Mouse (Mus musculus) left cerebral cortex, adult 2 months (tissue): ENCODE results near the gene Egfl7. TPM values are rescaled to one million over a fixed set of nuclear protein-coding genes. Genes with fewer than 3 reads are reported as not detected.

Source experiments
- DNase-seq, 2 experiments: peaks; one replicate each; pipeline ENCODE4 v3.0.0; 2021 to 2022; ENCODE audit warnings: low spot score in 2 of 2, mixed read lengths in 1 of 2; ENCODE audit errors: extremely low spot score in 1 of 2
- H3K27ac ChIP-seq: fragments of 200-600 bp; 2 replicates; pipeline ENCODE4 v1.8.1; 2022
- H3K4me3 ChIP-seq: fragments of 200-600 bp; 2 replicates; pipeline ENCODE4 v1.8.1; 2022
- CTCF ChIP-seq: fragments of 200-600 bp; IDR thresholded peaks from 2 replicates; pipeline ENCODE4 v1.8.1; 2022; ENCODE audit warnings: antibody characterized with exemption, mild to moderate bottlenecking, moderate library complexity
- intact Hi-C: fragments of 180-260 bp; cut with DNase I; formaldehyde crosslinking; loops from one replicate; pipeline ENCODE4 v1.15.1; 2025
- total RNA-seq, 2 experiments: library from RNA; stranded (reverse); gene quantifications; 2 replicates each; pipeline ENCODE4 v1.2.3; 2021

Egfl7 gene
- total RNA-seq, 2 experiments from 2014 or later = 62.4 to 67.4 TPM

DNA sequence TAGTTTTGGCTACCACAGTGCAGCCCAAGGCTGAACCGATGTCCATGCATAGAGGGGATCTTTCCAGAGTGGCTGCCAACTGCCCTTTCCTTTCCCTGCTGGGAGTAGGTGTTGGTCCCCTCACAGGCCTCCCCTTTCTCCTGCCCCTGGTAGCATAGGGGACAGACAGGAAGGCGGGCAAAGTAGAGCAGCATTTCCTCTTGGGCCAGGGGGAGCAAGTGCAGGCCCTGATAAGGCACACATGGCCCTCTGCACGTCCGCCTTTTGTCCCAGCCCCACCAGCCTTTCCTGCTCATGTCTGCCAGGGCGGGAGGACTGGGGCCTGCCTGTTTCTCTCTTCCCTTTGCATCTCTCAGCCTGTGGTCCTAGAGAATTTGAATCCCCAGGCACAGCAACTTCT is 8.0 kb upstream of the Egfl7 start:
- Histone ChIP-seq H3K4me3 (no peak overlapping the region), H3K27ac (peak overlapping the region; percentile 26; the same call in 1 of the 2 replicates)
- DNase-seq = no peak
- intact Hi-C loops = no loop called here
- TF ChIP-seq CTCF = no peak

DNA sequence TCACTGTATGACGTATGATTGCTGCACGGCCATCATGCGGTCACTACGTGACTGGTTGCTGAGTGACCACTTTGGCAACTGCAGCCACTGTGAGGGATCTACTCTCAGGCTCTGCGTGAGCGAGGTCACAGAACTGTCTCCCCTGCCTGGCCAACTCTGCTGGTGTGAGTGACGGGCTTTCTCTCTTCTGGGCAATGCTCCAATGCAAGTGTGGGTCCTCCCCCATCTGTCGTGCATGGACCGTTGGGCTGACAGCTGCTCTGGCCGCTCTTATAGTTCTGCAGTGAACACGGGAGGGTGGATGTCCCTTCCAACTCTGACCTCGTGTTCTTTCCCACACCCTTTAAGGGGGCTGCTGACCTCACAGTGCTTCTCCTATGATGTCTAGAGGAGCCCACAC is 6.4 kb upstream of the Egfl7 start:
- intact Hi-C loops = no loop called here
- peak in 1 of 2 experiments; percentile 24 for DNase-seq

DNA sequence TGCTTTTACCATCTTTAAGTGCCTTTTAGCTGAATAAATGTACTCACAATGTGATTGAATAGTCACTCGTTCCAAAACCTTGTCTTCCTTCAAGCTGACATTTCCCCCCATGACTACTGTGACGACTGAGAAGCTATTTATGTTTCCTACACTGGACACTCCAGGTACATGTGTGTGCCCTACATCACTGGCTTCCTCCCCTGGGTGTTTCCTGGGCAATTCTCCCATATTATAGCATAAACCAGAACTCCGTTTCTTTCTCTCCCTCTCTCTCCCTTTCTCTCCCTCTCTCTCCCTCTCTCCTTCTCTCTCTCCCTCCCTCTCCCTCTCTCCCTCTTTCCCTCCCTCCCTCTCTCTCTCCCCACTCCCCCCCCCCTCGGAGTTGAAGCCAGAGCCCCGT is 6.0 kb upstream of the Egfl7 start:
- no peak for TF ChIP-seq CTCF
- DNase-seq = no peak
- H3K4me3 ChIP-seq = no peak overlapping the region
- intact Hi-C loops = no loop called here
- no peak overlapping the region; the same call in 1 of the 2 replicates for H3K27ac ChIP-seq

More for the DNA sequence above, 6.4 kb upstream of the Egfl7 start:
- no peak for TF ChIP-seq CTCF
- Histone ChIP-seq H3K27ac (no peak overlapping the region; the same call in 1 of the 2 replicates), H3K4me3 (no peak overlapping the region)

DNA sequence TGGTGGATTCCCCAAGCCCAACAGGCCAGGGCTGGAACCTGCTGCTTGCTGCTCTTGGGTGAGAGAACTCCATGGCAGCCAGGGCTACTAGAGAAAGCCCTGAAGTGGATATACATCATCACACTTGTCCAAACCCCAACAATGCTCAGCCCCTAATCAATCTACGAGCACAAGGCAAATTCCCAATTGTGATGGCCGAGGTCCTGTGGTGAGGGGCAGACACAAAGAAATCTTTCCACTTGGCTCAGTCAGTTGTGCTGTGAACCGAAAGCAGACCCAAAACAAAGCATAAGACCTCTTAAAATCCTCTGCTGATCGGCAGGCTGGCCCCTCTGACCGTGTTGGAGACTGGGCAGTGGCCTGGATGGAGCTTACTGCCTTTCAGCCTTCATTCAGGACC is 5.0 kb upstream of the Egfl7 start:
- H3K27ac ChIP-seq = 0 out of 2 replicates have a peak overlapping the region, but pooled peaks have one; percentile 24
- DNase-seq = no peak
- TF ChIP-seq CTCF = no peak
- no peak overlapping the region for H3K4me3 ChIP-seq
- intact Hi-C loops = no loop called here

DNA sequence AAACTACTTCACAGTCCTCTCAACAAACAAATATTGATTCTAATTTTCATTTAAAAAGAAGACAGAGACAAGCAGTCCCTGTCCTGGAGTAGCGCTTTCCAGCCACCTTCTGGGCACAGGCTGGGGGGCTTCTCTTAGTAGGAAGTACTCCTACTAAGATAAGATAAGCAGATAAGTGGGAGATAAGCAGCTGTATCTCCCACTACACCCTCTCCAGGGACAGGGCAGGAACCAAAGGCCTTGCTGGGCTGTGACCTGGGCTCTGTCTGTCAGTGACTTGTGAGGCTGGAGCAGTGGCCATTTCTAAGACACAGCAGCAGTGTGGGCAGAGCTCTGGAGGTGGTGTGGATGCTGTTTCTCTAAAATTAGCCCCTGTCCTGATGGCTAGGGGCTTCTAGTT is 4.4 kb upstream of the Egfl7 start:
- Histone ChIP-seq H3K27ac (peak overlapping the region; percentile 69; the same call in 1 of the 2 replicates), H3K4me3 (no peak overlapping the region)
- no peak for DNase-seq
- intact Hi-C loops = no loop called here
- no peak for TF ChIP-seq CTCF

DNA sequence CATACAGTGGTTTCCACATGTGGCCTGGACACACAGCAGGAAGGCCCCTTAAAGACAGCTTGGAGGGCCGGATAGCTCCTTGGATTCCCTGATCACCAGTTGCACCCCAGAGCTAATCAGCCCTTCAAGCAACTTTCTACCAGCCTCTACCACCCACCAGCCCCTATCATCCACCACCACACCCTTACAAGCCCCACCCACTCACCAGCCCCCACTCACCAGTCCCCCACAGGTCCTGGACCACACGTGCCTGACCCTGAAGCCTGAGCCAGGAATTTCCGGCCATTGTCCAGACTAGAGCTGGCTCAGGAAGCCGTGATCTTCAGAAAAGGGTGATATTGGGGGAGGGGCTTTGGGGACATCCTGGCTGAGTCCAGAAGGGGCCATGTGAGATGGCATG is 3.9 kb upstream of the Egfl7 start:
- Histone ChIP-seq H3K4me3 (no peak overlapping the region), H3K27ac (peak overlapping the region; percentile 69; the same call in 1 of the 2 replicates)
- intact Hi-C loops = no loop called here
- TF ChIP-seq CTCF = no peak
- no peak for DNase-seq

DNA sequence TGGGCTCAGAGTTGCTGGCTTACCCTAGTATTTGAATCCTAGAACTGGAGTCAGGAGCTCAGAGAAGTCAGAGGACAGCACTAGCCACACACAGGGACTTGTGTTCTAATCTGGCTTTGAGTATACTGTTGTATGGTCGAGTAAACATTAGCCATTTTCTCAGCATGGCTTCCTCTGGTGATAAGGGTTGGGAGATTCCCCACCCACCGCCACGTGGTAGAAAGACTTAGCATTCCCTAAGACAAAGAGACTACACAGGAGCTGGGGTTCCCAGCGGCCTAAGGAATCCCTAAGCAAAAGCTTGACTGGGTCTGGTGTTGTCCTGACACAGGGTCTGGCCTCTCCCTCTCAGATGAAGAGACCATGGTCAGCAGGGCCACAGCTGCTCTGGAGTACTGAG is 3.4 kb upstream of the Egfl7 start:
- H3K27ac ChIP-seq = peak overlapping the region; percentile 8; the same call in 1 of the 2 replicates
- DNase-seq = no peak
- no peak for TF ChIP-seq CTCF

DNA sequence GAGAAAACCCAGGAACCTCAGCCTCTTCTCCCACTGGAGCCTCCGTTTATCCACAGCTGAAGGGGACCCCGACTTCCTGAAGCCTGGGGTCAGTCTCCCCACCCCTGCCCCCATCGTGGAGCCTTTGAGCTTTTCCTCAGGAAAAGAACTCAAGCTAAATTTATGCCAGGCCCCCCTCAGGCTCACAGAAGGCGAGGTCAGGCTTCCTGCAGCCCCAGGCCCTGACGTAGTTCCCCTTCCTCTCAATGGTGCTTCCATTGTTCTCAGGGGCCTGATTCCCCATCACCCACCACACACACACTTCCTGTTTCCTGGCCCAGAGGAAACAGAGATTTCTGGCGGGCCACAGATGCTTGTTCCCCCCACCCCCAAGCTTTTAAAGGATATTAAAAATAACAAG is 1.4 kb upstream of the Egfl7 start:
- intact Hi-C loops = no loop called here
- no peak for DNase-seq
- Histone ChIP-seq H3K27ac (peak overlapping the region; percentile 54; the same call in 1 of the 2 replicates), H3K4me3 (no peak overlapping the region)
- TF ChIP-seq CTCF = no peak

More for the DNA sequence above, 3.4 kb upstream of the Egfl7 start:
- intact Hi-C loops = no loop called here
- H3K4me3 ChIP-seq = no peak overlapping the region

DNA sequence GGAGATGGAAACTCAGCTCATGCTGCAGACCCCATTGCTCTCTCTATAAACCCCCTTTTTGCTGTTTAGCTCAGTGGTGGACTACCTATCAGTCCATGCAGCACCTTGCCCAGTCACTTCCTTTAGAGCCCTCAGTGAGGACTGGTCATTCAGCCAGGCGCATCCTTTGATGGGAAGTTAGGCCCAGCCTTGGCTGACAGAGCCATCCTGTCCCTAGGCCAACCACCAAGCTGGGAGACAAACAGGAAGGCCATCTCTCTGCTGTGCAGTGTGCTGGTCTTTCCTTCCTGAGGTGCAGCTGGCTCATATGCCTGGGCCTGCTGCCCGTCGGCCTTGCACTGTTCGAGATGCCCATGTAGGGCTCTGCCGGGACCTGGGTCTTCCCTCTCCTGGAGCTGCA is 937 bp downstream of the Egfl7 start:
- no peak for DNase-seq
- no peak for TF ChIP-seq CTCF
- Histone ChIP-seq H3K4me3 (no peak overlapping the region), H3K27ac (no peak overlapping the region; the same call in 1 of the 2 replicates)
- intact Hi-C loops = no loop called here

DNA sequence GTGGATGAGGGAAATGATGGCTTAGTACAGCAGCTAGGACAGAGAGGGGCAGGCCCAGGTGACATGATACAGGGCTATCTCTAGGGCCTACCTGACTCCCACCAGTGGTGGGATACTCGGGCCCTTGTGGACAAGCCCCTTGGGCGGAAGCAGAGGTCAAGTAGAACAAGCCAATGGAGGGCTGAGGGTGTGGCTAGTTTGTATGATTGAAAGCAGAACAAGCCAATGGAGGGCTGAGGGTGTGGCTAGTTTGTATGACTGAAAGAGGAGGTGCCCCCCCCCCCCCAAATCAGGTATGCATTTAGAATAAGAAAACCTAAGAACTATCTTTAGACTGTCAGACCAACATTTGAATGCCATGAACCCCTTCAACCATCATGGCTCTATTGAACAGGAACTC is 2.4 kb downstream of the Egfl7 start:
- TF ChIP-seq CTCF = no peak
- intact Hi-C loops = no loop called here
- no peak overlapping the region for H3K4me3 ChIP-seq
- H3K27ac ChIP-seq = 0 out of 2 replicates have a peak overlapping the region, but pooled peaks have one; percentile 67
- DNase-seq = no peak

DNA sequence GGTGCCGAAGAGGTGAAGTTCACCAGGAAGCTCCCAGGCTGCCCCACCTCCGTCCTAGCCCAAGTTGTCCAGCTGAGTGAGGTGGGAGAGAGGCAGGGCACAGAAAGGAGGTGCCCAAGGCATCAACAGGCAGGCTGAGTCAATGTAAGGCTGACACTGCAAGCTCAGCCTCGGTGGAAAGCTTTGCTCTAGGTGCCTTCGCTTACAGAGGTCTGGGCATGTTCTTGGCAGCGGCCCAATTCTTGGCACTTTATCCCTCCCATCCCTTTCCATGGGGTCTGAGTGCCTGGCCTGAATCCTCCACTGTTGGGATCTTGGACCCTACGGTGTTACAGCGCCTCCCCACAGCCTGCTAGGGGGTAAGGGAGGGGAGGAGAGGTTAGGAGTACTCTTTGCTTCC is 2.9 kb downstream of the Egfl7 start:
- no peak for TF ChIP-seq CTCF
- peak overlapping the region; percentile 5; the same call in 1 of the 2 replicates for H3K4me3 ChIP-seq
- no peak for DNase-seq
- H3K27ac ChIP-seq = peak overlapping the region; percentile 67; the same call in 1 of the 2 replicates
- intact Hi-C loops = no loop called here

DNA sequence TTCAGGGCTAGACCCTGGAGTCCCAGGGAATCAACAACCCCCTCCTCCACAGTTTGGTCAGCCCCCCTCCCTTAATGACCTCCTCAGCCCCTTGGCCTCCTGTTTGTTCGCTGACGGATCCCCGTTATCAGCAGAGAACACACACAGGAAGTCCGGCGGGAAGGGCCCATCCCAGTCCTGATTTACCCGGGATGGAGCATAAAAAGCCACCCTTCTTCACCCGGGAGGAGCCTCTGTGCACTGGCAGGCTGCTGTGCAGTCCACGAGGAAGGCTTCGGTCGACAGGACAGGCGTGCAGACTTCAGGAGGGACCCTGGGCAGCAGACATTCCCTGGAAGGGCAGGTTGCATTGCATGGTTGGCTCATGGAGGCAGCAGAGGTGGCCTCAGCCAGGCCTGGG is 3.8 kb downstream of the Egfl7 start:
- peak overlapping the region; percentile 67 for H3K27ac ChIP-seq
- no peak for TF ChIP-seq CTCF
- intact Hi-C loops = no loop called here
- H3K4me3 ChIP-seq = peak overlapping the region; percentile 33
- DNase-seq = no peak

DNA sequence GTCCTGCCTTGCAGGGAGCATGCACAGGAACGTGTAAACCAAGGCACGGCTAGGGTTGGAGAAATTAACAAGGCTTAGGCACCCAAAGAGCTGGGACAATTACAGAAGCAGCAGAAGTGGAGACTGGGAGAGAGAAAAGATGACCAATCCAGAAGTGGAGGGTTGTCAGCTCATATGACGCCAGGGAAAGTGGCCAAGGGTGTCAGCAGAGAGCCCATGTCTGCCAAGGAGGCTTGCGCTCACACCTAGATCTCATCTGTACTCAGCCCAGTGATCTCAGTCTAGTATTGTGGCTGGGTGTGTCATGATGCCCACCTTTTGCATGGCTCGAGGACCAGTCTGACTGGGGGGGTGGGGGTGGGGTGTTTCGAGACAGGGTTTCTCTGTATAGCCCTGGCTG is 5.9 kb downstream of the Egfl7 start:
- intact Hi-C loops = no loop called here

More for the DNA sequence above, 5.9 kb downstream of the Egfl7 start:
- H3K27ac ChIP-seq = no peak overlapping the region; the same call in 1 of the 2 replicates
- DNase-seq = no peak
- peak overlapping the region; percentile 83 for H3K4me3 ChIP-seq
- no peak for TF ChIP-seq CTCF
